Mouse (Mus musculus) small intestine, adult 2 months (tissue): ENCODE data around the gene Slc8a1.

Experiments used
- CTCF ChIP-seq: fragments of 200-500 bp; IDR thresholded peaks from 2 replicates; pipeline ENCODE4 v1.5.1; 2012; ENCODE audit warnings: low read depth, mild to moderate bottlenecking, control low read depth, inconsistent platforms, low read length, moderate library complexity, mixed read lengths; ENCODE audit not compliant: insufficient replicate concordance, insufficient read length; ENCODE audit errors: extremely low read depth
- POLR2A ChIP-seq: fragments of 200-500 bp; IDR thresholded peaks from 2 replicates; pipeline ENCODE4 v1.6.1; 2012; ENCODE audit warnings: low read depth, mild to moderate bottlenecking, control low read depth, inconsistent platforms, low read length, moderate library complexity

GRCm38 (mm10) chr17:81526463-81526862 is 211.7 kb downstream of the Slc8a1 start:
- TF ChIP-seq CTCF (no peak), POLR2A (no peak)
